Mouse (Mus musculus) midbrain, postnatal 0 days (tissue): Measurements from ENCODE around the gene Asxl1. TPM values are rescaled to one million over a fixed set of nuclear protein-coding genes. Genes with fewer than 3 reads are reported as not detected.

Source experiments
- ATAC-seq: fragments of 200-750 bp; cut with Nextera tagmentation; 2 replicates; pipeline ENCODE4 v1.8.0; 2017; ENCODE audit warnings: moderate number of reproducible peaks, mild to moderate bottlenecking, moderate TSS enrichment, moderate library complexity; ENCODE audit not compliant: low FRiP score
- DNase-seq: peaks from one replicate; pipeline ENCODE4 v3.0.0-alpha.2; 2015; ENCODE audit warnings: low spot score
- H3K27ac ChIP-seq: fragments of 300-500 bp; sonication (generic); 2 replicates; pipeline ENCODE4 v1.5.1; 2014; ENCODE audit warnings: low read depth, mild to moderate bottlenecking, low read length, mixed read lengths
- H3K27me3 ChIP-seq: fragments of 300-500 bp; sonication (generic); 2 replicates; pipeline ENCODE4 v1.6.1; 2014; ENCODE audit warnings: low read length, control low read depth, mixed read lengths; ENCODE audit not compliant: insufficient read depth
- H3K36me3 ChIP-seq: fragments of 300-500 bp; sonication (generic); 2 replicates; pipeline ENCODE4 v1.6.1; 2014; ENCODE audit warnings: low read length, control low read depth, mixed read lengths; ENCODE audit not compliant: insufficient read depth
- H3K4me1 ChIP-seq: fragments of 300-500 bp; sonication (generic); 2 replicates; pipeline ENCODE4 v1.6.1; 2014; ENCODE audit warnings: mild to moderate bottlenecking, control low read depth, antibody characterized with exemption, low read length, mixed read lengths; ENCODE audit not compliant: insufficient read depth
- H3K4me2 ChIP-seq: fragments of 300-500 bp; sonication (generic); 2 replicates; pipeline ENCODE4 v1.6.1; 2014; ENCODE audit warnings: low read depth, mild to moderate bottlenecking, low read length, mixed read lengths; ENCODE audit not compliant: poor library complexity, severe bottlenecking
- H3K4me3 ChIP-seq: fragments of 300-500 bp; sonication (generic); 2 replicates; pipeline ENCODE4 v1.5.1; 2014; ENCODE audit warnings: low read depth, mild to moderate bottlenecking, low read length, moderate library complexity
- H3K9ac ChIP-seq: fragments of 300-500 bp; sonication (generic); replicated peaks from 2 replicates; pipeline ENCODE4 v1.6.1; 2014; ENCODE audit warnings: mild to moderate bottlenecking, low read length, moderate library complexity, mixed read lengths; ENCODE audit not compliant: poor library complexity, severe bottlenecking
- H3K9me3 ChIP-seq: fragments of 300-500 bp; sonication (generic); 2 replicates; pipeline ENCODE4 v1.6.1; 2016; ENCODE audit warnings: low read length, control low read depth
- CTCF ChIP-seq: IDR thresholded peaks from 2 replicates; pipeline ENCODE4 v1.5.1; 2016; ENCODE audit warnings: antibody characterized with exemption, mild to moderate bottlenecking
- WGBS: fragments of 180-500 bp; shearing (Covaris S2); extraction: QIAGEN DNeasy Blood & Tissue Kit; methylation state at CpG from one replicate; pipeline ENCODE4 v1.1.7; 2014; 5-methylcytosine and 5-hydroxymethylcytosine counted together
- polyA plus RNA-seq: library from polyadenylated mRNA; unstranded; fragments of >200 nt; fragmentation: Nextera tagmentation; extraction: Ambion mirVana; gene quantifications from 2 replicates; pipeline ENCODE4 v1.2.1, GENCODE M21; 2015
- total RNA-seq: library from RNA; depleted of rRNA; stranded (reverse); fragments of >200 nt; gene quantifications from 2 replicates; pipeline ENCODE4 v1.2.3, GENCODE M21; 2014

The Asxl1 gene
- total and polyA plus RNA-seq, 2 experiments from 2014 or later = 13.4 to 29.0 TPM

GRCm38 (mm10) chr2:153443434-153444240, 98.0 kb downstream of the Asxl1 start:
- ATAC-seq (peak; percentile 54), DNase-seq (no peak)
- Histone ChIP-seq H3K27ac (peak overlapping the region; percentile 94), H3K4me1 (peaks cover 23% of the 10 kb centered on the region), H3K36me3 (no peaks in the 10 kb centered on the region; the same call in 1 of the 2 replicates), H3K4me2 (peak overlapping the region; percentile 93), H3K9me3 (no peaks in the 10 kb centered on the region), H3K27me3 (no peaks in the 10 kb centered on the region), H3K9ac (peak overlapping the region; percentile 94), H3K4me3 (peak overlapping the region; percentile 90)
- peak; percentile 11; the same call in 1 of the 2 replicates for TF ChIP-seq CTCF
- WGBS = under 1% methylated on average over 46 of the region's 59 CpGs

- ATAC-seq (peak; percentile 82), DNase-seq (peak; percentile 76)
- H3K9me3 ChIP-seq = no peaks in the 10 kb centered on the region
- H3K27me3 ChIP-seq = no peaks in the 10 kb centered on the region
- peak overlapping the region; percentile 94 for H3K9ac ChIP-seq
- no peak for TF ChIP-seq CTCF
- H3K4me3 ChIP-seq = peak overlapping the region; percentile 90
- peak overlapping the region; percentile 94 for H3K27ac ChIP-seq
- 0% methylated on average over 25 of the region's 64 CpGs for WGBS
- H3K36me3 ChIP-seq = no peaks in the 10 kb centered on the region; the same call in 1 of the 2 replicates
- H3K4me1 ChIP-seq = peaks cover 23% of the 10 kb centered on the region
- peak overlapping the region; percentile 93 for H3K4me2 ChIP-seq
Measured at GRCm38 (mm10) chr2:153444254-153445136, 98.9 kb downstream of the Asxl1 start.

- H3K4me2 ChIP-seq = peak overlapping the region; percentile 93
- H3K9me3 ChIP-seq = no peaks in the 10 kb centered on the region
- WGBS = under 1% methylated on average over 57 of the region's 59 CpGs
- ATAC-seq (peak; percentile 31), DNase-seq (no peak)
- no peaks in the 10 kb centered on the region; the same call in 1 of the 2 replicates for H3K36me3 ChIP-seq
- H3K9ac ChIP-seq = peak overlapping the region; percentile 94
- H3K4me1 ChIP-seq = peaks cover 23% of the 10 kb centered on the region
- TF ChIP-seq CTCF = no peak
- H3K27ac ChIP-seq = peak overlapping the region; percentile 94
- H3K27me3 ChIP-seq = no peaks in the 10 kb centered on the region
- H3K4me3 ChIP-seq = peak overlapping the region; percentile 90
Measured at GRCm38 (mm10) chr2:153445137-153446016, 99.7 kb downstream of the Asxl1 start.

GRCm38 (mm10) chr2:153446017-153446408, 100.4 kb downstream of the Asxl1 start:
- Histone ChIP-seq H3K36me3 (no peaks in the 10 kb centered on the region), H3K4me2 (peak overlapping the region; percentile 93), H3K9ac (peak overlapping the region; percentile 94), H3K4me3 (peak overlapping the region; percentile 90), H3K9me3 (no peaks in the 10 kb centered on the region), H3K4me1 (peaks cover 19% of the 10 kb centered on the region), H3K27me3 (no peaks in the 10 kb centered on the region), H3K27ac (peak overlapping the region; percentile 94)
- peak; percentile 89 for DNase-seq
- under 1% methylated on average over 8 of the region's 8 CpGs for whole genome bisulfite sequencing
- ATAC-seq = no peak
- TF ChIP-seq CTCF = peak; percentile 84

- H3K4me1 ChIP-seq = peaks cover 14% of the 10 kb centered on the region
- no peaks in the 10 kb centered on the region for H3K27me3 ChIP-seq
- no peaks in the 10 kb centered on the region for H3K36me3 ChIP-seq
- ATAC-seq (no peak), DNase-seq (no peak)
- H3K4me2 ChIP-seq = peak overlapping the region; percentile 93
- no peak overlapping the region for H3K9ac ChIP-seq
- H3K9me3 ChIP-seq = no peaks in the 10 kb centered on the region
- no peak for TF ChIP-seq CTCF
- H3K4me3 ChIP-seq = no peak overlapping the region
- peak overlapping the region; percentile 94; the same call in 1 of the 2 replicates for H3K27ac ChIP-seq
- WGBS = 24% methylated on average over 4 of the region's 4 CpGs
Measured at GRCm38 (mm10) chr2:153446476-153446875, 100.8 kb downstream of the Asxl1 start.
